Mouse (Mus musculus) ES-Bruce4 (cell line): Measurements from ENCODE around the gene Cacna1d.

Source experiments
- CTCF ChIP-seq: IDR thresholded peaks from one replicate; pipeline ENCODE4 v1.8.1; 2011; ENCODE audit warnings: low read depth, low read length
- EP300 ChIP-seq: IDR thresholded peaks from 2 replicates; pipeline ENCODE4 v1.6.1; 2011; ENCODE audit warnings: low read depth, low read length; ENCODE audit not compliant: insufficient read depth

DNA sequence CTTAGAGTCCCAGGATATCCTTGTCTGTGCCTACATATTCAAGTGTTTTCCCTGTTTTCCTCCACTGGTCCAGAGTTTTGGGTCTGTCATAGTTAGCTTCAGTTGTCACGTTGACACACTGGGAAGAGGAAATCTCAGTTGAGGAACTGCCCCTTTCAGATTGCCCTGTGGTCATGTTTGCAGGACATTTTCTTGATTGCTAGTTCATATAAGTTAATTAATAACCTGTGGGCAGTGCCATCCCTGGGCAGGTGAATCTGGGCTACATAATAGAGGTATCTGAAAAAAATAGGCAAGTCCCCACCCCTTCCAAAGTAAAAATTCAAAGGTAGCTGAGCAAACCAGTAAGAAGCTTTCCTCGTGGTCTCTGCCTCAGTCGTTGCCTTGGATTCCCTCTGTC, 51.3 kb downstream of the Cacna1d start:
- no peak for TF ChIP-seq CTCF
- no peak for TF ChIP-seq EP300
